Mouse (Mus musculus): ENCODE data around the gene Vpreb1. TPM values are rescaled to one million over a fixed set of nuclear protein-coding genes. Genes with fewer than 3 reads are reported as not detected.
"Not testable (repeated sequence)": the region's sequence is repeated elsewhere in the genome, so short reads cannot be mapped to it uniquely, and the experiment has no call there.

Gene Vpreb1
- 1.3 and 1.4 TPM in 2 replicates for polyA plus RNA-seq (2012; rRNA removed)

DNA sequence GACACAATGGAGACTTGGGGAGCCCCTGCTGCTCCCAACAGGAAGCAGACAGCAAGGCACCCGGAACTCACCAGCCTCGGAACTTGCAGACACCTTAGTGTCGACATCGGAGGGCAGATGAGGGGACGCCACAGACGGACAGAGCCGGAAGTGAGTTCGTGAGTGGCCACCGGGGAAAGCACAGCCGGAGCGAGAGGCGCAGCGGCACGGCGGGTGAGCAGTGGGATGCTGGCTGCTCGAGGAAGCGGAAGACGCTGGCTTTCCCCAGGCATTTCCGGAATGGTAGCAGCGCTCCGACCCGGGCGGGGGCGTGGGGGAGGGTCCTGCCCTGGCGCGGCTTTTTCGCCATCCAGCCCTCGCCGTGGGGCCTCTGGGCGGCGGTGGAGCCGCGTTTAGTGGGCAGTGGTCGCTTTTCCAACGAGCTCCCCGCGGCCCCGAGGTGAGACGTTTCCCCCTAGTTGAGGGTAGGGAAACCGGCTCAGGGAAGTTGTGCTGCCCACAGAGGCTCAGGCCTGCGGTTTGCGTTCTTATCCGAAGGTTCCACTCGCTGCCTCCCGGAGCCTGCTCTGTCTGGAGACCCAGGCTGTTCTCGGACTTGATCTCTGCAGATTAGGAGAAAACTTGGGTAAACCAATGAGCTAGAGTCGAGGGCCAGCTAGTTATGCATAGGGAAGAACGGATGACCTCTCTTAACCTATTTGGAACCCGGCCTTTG lies at the start of gene Vpreb1, which contains the start of gene Top3b:
Gene Vpreb1, minus strand, starts transcription at position 227 of the 715 bp plus-strand sequence.
Gene Top3b, plus strand, starts transcription at position 120 of the 715 bp plus-strand sequence.
- peak; percentile 75 for DNase-seq (ENCODE audit: low spot score)

DNA sequence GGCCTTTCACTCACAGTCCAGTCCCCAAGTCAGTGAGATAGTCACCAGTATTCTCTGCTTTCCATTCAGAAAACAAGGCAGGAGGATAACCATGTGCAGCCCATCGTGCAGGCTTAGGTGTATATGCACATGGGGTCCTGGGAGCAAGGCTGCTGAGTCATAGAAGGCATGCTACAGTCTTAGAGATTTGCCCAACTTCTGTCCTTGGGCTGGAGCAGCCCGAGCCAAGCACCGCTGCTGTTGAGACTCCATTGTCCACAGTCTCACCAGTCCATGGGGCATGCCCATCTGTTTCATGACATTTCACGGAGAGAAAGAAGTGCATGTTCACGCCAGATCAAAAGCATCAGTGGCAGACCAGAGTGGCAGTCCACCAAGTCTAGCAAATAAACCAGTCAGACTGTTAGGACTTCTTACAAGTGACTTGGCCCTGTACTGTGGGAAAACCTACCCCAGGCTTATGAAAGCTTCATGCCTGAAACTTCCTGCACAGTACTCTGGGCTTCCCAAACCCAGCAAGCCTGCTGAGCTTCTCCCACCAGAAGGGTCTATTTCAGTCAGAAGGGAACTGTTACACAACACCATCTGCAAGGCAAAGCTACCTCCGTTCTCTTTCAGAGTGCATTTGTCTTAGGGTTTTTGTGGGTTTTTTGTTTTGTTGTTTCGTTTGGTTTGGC lies 47.9 kb upstream of the Vpreb1 start:
- DNase-seq (ENCODE audit: low spot score), result no peak

DNA sequence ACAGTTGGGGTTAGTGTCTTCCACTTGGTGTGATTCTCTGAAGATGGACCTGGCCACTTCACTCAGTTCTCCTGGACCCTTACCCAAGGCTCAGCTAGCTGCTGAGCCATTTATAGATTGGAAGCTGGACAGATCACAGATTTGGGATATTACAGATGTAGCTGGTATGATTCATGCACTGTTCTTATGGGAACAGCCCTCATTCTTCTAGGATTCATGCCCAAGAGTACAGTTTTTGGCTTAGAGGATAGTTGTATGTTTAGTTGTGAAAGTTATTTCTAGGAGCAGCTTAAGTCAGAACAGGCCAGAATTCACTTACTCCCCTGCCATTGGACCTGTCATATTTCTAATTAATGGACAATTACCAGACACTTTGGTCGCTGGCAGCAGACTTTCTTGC lies 42.8 kb upstream of the Vpreb1 start:
- DNase-seq (ENCODE audit: low spot score), result no peak

DNA sequence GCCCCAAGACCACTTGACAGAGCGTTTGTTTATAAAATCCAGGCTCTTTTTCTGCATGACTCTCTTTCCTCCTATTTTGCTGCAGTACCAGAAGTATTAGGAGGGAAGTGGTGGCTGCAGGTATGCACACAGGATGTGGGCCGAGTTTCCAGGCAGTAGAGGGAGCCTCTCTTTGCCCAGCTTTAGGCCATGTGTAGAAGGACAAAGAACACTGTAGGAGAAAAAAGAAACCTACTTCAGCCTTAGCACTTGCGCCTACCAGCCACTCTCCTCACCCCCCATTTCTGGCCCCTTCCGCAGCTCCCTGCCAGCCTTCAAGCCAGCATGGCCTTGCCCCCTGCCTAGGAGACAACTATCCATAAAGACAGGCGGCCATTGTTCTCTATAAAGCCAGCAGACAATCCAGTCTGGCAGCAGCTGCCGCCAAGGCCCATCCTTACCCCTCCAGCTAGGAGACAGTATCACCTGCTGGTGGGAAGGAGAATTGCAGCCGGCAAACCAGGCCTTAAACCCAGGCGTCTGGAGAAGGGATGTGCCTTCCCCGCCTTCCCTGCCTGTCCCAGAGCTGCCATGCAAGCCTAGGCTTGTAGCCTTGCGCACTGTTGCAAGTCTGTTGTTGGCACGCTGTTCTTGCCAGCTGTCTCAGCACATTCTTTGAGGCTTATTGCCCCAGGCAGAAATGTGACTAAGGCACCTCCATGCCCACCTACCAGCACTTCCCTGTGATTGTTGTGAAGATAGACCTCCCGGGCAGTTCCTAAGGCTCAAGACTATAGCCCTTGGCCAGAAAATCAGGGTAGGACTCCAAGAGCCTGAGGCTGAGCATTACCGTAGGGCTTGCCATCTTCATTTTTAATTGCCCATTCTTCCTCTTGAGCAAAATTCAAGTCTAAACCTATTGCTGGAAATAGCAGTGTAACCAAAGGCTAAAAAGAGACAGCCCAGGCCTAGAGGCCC lies 41.3 kb upstream of the Vpreb1 start:
- DNase-seq (ENCODE audit: low spot score), result peak; percentile 67

DNA sequence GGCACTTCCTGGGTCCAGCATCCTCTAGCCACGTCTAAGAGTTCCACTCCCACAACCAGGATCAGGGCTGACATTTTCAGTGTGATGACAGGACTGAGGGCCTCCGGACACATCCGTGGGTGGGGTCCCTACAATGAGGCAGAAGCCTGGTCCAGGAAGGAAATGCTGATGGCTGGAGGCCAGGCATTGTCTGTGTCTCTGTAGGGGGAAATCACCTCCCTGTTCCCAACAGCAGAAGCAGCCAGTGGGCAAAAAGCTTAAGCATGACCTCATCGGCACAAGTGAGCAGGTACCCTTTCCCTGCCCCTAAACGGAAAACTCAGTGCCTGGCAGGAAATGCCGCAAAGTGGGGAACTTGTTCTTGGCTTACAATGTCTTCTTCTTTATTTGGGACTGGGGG lies 37.2 kb upstream of the Vpreb1 start:
- DNase-seq (ENCODE audit: low spot score), result no peak

DNA sequence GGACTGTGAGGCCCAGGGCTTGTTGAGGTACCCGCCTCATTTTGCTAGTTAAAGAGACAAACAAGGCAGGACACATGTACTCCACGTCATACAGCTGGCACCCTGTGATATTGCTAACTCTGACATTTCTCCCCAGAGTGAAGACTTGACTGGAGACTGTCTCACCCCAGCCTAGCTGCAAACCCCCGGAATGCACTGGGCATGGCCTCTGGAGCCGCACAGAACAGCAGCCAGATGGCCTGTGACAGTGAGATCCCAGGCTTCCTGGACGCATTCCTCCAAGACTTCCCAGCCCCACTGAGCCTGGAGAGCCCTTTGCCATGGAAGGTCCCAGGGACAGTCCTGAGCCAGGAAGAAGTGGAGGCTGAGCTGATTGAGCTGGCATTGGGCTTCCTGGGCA lies 32.5 kb upstream of the Vpreb1 start:
- DNase-seq (ENCODE audit: low spot score), result no peak

DNA sequence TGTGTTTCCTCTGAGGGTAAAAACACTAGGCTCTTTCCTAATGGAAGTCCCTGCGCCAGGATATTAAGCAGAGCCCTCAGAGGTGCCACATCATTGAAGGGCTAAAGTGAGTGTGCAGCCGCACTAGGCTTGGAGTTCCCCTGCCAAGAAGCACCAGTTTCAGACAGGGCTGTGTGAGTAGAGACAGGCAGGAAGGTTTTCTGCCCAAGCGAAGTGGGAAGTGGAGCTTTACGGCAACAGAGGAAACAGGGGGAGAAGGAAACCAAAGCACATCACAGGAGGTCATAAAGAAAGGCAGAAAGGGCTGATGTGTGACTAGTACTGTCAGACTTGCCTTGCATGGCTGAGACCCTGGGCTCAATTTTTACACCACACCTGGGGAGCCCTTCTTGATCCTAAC lies 31.7 kb upstream of the Vpreb1 start:
- no peak for DNase-seq (ENCODE audit: low spot score)

DNA sequence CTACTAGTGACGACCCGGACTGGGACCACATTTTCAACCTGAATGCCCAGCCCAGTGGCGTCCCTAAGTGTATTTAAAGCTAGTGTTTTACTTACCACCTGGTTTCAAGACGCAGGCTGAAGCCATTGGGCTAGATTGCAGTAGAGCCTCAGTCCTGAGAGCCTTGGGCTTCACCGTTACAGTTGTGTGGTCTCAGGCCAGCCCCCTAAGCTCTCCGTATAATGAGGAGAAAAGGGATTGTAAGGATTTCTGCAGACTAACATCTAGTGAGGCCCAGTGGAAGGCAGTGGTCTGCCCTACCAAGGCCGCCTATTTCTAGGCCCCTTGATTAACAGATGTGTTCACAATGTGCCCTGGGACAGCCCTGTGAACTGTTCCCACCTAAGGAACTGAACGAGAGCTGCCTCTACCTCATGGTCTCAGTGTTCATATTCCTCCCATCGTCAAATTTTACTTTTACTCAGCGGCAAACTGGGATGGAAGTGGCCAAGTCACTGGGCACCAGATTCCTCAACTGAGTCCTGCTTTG lies 26.5 kb upstream of the Vpreb1 start:
- no peak for DNase-seq (ENCODE audit: low spot score)

DNA sequence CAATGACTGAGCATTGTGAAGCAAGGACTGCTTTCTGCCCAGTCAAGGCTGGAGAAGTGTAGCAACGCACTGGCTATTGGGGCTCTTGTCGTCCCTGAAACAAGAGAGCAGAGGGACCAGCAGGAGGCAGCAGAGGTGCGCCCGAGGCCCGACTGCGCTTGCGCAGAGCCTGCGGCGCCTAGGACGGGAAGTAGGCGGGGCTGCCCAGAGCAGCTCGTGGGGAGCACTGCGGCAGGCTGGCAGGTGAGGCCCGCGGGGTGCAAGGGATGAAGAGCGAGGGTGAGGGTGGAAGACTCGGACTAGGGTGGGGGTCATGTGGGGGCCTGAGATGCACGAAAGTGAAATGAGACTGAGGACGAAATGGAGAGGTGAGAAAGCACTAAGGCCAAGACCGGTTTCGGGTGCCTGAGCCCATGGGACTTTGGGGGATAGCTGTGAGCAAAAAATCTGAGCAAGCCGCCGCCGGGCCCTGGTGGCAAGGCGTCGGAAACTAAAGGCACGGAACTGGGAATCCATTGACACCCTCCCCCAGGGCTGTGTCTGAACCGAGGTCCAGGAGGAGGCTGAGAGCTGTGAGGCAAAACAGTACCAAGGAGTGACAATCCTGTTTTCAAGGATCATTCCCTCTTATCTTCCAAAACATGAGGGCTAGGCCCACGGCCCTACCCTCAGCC lies 25.9 kb upstream of the Vpreb1 start, which contains the start of gene Ppm1f:
Gene Ppm1f, plus strand, starts transcription at position 88 of the 674 bp plus-strand sequence.
- peak; percentile 91 for DNase-seq (ENCODE audit: low spot score)

DNA sequence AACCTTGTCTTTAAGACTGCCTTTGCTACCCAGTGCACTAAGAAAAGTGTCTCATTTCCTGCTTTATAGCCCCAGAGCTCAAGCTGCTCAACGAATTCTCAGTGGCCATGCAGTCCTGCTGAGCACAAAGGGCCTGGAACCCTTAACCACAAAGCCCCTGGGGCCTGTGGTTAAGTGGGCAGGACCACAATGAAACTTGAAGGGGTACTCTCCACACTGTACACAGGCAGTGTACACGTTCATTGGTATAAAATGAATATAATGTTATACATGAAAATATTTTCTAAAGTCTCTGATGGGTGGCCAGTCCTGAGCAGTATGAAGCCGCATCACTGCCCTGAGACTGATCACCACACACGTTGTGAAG lies 25.4 kb upstream of the Vpreb1 start:
- no peak for DNase-seq (ENCODE audit: low spot score)

DNA sequence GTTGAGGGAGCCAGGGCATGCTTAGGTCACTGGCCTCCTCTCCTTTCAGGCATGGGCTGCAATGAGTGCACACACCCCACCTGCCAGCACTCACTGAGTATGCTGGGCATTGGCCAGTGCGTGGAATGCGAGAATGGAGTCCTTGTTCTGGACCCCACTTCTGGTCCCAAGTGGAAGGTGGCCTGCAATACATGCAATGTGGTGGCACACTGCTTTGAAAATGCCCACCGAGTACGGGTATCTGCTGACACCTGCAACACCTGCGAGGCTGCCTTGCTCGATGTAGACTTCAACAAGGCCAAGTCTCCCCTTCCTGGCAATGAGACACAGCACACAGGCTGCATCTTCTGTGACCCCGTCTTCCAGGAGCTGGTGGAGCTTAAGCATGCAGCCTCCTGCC lies 21.7 kb upstream of the Vpreb1 start:
- DNase-seq (ENCODE audit: low spot score), result no peak

DNA sequence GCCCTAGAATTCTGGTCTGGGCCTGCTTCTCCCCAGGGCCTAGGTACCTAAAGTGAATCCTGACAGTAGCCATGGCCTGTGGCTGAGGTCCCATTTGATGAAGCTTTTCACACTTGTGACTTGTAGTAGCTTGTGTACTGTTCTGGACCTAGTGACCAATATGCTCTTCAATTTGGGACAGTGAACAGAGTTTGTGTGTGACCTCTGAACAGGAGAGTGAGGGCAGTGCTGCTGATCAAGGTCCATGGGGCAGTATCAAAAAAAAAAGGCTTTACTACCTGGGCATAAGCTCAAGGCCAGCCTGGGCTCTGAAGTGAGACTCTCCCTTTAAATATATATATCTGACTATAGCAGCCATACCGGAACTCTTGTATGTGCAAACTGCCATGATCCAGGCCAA lies 17.7 kb upstream of the Vpreb1 start:
- no peak for DNase-seq (ENCODE audit: low spot score)

DNA sequence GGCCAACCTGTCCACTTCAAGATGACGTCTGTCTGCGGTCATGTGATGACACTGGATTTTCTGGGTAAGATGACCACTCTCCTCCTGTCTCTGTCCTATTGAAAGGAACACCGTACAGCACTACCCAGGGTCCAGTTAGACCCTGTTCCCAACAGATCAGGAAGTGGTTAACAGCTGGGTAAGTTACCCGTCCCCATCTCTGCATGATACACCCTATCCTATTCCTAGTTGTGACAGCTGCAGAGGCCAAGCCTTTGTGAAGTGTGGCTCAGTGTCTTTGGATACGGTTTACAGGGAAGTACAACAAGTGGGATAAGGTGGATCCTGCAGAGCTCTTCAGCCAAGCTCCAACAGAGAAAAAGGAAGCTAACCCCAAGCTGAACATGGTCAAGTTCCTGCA lies 8.4 kb upstream of the Vpreb1 start:
- DNase-seq (ENCODE audit: low spot score), result no peak

DNA sequence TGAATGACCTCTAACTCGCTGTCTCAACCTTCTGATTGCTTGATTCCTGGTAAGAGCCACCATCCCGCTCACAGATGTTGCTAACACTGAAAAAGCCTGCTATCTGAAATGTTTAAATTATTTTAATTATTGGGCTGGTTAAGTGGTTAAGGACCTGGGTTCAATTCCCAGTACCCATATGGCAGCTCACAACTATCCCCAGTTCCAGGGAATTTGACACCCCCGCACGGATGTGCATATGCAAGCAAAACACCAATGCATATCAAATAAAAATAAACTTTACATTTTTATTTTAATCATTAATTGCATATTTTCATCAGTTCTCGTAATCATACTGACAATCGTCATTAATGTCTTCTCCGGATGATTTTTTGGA lies 414 bp downstream of the Vpreb1 start:
- DNase-seq (ENCODE audit: low spot score), result no peak

DNA sequence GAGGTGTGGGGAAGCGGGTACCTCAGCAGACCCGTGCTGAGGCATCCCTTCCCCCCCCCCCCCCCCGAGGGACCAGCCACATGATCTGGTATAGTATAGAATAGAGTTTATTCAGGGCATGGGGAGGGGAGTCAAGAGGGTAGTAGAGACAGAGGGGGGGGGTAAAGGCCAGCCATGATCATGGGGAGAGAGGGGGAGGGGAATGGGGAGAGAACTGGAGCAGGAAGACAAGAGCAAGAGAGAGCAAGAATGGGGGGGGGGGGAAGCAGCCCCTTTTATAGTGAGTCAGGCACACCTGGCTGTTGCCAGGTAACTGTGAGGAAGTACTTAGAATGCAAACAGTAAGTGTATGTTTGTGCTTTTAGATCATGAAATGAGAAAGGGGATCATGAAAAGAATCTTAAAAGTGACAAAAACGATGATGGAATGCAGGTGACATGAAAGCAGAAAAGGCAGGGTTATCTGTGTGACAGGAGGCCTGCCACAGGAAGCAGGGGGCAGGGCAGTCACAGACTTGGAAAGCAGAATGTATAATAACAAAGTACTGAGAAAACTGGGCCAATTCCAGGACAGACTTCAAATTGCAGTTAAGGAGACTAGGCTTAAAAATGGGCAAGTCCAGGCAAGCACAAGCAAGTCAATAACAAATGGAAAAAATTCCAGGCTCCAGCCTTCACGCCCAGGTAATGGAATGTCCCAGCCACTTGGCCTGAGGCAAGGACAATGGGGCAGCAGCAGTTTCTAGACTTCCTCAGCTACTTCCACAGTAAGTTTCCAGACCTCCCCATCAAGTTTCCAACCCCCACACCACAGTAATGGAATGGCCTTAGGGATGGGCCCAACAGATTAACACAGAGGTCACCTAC lies 4.7 kb downstream of the Vpreb1 start:
- no peak for DNase-seq (ENCODE audit: low spot score)

DNA sequence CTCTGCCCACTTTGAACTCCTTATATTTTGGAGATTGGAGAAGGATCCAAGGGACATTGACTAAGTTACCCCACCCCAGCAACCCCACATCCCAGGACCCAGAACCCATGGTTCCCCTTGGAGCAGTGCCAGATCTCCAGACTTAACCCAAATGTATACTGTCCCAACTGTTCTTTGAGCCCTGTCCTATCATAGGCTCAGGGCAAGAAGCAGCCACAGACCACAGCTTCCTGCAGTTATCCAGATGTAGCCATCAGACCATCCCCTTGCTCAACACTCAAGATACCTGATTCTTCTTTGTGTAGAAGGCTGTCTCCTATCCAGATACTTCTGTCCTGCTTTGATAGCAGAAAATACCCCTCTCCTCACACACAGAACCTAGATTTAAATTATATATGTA lies 5.4 kb downstream of the Vpreb1 start:
- DNase-seq (ENCODE audit: low spot score), result no peak

DNA sequence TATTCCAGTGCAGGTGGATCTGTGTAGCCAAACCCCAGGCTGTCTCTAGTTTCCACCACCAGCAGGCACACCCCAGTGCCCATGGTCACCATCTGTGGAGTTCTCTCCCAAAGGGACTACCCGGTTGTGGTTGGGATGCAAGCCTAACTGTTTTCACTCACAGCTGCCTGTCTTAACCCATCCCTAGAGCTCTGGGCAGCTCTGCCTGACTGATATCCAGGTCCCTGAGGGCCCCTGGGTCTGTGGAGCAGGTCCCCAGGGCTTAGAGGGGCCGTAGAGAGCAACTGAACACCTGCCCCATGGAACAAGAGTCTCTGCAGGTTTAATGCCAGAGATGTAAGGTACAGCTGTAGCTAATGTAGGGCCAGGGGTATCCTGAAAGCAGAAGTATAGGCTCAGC lies 6.7 kb downstream of the Vpreb1 start, which contains the start of gene Igll1:
Gene Igll1, minus strand, starts transcription at position 8 of the 400 bp plus-strand sequence.
- DNase-seq (ENCODE audit: low spot score), result no peak

DNA sequence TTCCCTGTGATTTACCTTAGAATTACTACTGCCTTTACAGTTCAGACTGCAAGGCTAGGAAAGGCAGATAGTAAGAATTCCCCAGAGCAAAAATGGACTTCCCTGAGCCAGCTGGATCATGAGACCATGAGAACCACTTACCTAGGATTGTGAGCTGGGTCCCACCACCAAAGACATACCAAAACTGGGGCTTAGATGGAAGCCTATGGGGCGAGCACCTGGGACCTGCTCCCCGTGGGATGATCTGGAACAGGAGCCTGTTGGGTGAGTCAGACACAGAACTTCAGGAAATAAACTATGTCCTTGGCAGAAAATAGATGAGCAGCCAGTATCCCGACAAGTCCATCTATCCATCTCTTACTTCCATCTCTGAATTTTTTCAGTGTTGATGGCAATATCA lies 8.4 kb downstream of the Vpreb1 start:
- DNase-seq (ENCODE audit: low spot score), result no peak

DNA sequence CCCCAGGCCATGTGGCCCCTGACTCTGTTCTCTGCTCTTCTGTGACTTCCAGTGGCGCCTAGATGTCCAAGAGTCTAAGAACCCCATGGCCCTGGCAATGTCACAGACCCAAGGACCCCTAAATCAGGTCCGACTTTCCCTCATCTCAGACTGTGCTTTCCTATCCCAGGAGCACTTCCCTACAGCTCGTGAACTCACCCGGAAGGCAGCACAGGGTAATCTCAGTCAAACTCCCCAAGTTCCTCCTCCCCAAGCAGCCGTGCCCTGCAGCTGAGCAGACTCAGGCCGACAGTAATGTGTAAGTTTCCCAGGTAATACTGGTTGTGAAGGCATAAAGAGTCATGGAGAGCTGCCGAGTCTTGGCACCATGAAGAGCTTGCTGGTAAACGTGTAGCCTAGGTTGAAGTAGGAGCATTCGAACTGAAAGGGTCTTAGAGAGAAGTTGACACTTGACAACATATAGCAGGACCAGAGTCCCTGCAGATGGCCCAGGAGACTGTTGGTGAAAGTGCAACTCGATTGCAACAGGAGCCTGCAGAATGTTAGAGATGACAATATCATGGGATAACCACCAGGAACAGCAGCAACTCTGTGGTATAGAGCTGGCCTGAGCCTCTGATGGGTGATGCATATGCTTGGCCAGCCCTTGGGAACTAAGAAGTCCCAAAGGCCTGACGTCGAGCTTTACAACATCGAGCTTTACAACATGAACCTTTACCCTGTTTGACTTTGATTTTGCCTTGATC lies 13.7 kb downstream of the Vpreb1 start:
- DNase-seq (ENCODE audit: low spot score), result no peak

DNA sequence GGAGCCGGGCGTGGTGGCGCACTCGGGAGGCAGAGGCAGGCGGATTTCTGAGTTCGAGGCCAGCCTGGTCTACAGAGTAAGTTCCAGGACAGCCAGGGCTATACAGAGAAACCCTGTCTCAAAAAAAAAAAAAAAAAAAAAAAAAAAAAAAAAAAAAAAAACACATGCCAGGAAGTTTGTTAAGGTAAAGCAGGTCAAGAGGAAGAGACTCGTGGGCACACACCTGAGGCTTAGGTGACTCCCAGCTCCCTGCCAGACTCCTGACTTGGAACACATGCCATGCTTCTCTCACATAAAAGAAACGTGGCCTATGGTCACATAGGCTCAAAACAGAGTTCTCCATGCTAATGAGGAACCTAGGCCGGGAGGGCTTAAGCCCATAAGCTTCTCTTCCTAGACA lies 14.6 kb downstream of the Vpreb1 start:
- DNase-seq (ENCODE audit: low spot score), result not testable (repeated sequence)

Measured in urinary bladder, adult 2 months (tissue).